Mouse (Mus musculus) bone marrow macrophage, adult 2 months (primary cell): ENCODE data around the gene Zdbf2.

Experiments used
- CTCF ChIP-seq: IDR thresholded peaks from 2 replicates; pipeline ENCODE4 v1.5.1; 2012; ENCODE audit warnings: low read depth, mild to moderate bottlenecking, low read length, moderate library complexity
- POLR2A ChIP-seq: IDR thresholded peaks from 2 replicates; pipeline ENCODE4 v1.6.1; 2012; ENCODE audit warnings: mild to moderate bottlenecking, low read depth, low read length, borderline replicate concordance

GRCm38 (mm10) chr1:63259916-63260741 is 12.9 kb upstream of the Zdbf2 start:
- no peak for TF ChIP-seq CTCF
- no peak for TF ChIP-seq POLR2A
